Mouse (Mus musculus) activated CD4-positive, CD25-positive, alpha-beta regulatory T cell, adult 9 weeks (primary cell): Measurements from ENCODE around the gene Trim11. TPM values are rescaled to one million over a fixed set of nuclear protein-coding genes. Genes with fewer than 3 reads are reported as not detected.

Experiments used
- polyA plus RNA-seq: library from polyadenylated mRNA; unstranded; fragments of 100-300 nt; shearing (Covaris generic); gene quantifications from one replicate; pipeline ENCODE4 v1.2.1, GENCODE M21; 2017

The Trim11 gene
- polyA plus RNA-seq = 33.6 TPM

GRCm38 (mm10) chr11:58978027-58978705, at the start of gene Trim11:
Gene Trim11, plus strand, starts transcription at chr11:58978093.

GRCm38 (mm10) chr11:58938322-58939087, 39.4 kb upstream of the Trim11 start, which contains the start of gene Rnf187:
Gene Rnf187, minus strand, starts transcription at chr11:58938916.

GRCm38 (mm10) chr11:58948542-58949479, 29.1 kb upstream of the Trim11 start, which contains the start of gene Hist3h2ba:
Gene Hist3h2ba, plus strand, starts transcription at chr11:58948920.

GRCm38 (mm10) chr11:58954420-58955142, 23.3 kb upstream of the Trim11 start, which contains the start of the genes Hist3h2a and Trim17:
Gene Hist3h2a, plus strand, starts transcription at chr11:58954685.
Gene Trim17, plus strand, starts transcription at chr11:58954685.

Other genes with a start within 250 kb of the Trim11 start
- not detected for gene Olfr317, start 238.9 kb upstream of the Trim11 start, polyA plus RNA-seq
- not detected for gene Olfr316, start 225.4 kb upstream of the Trim11 start, polyA plus RNA-seq
- gene Olfr315, start 204.9 kb upstream of the Trim11 start, polyA plus RNA-seq = not detected
- gene Olfr314, start 195.1 kb upstream of the Trim11 start, polyA plus RNA-seq = not detected
- not detected for gene Fam183b, start 176.1 kb upstream of the Trim11 start, polyA plus RNA-seq
- gene Olfr313, start 163.1 kb upstream of the Trim11 start, polyA plus RNA-seq = not detected
- not detected for gene Olfr312, start 148.9 kb upstream of the Trim11 start, polyA plus RNA-seq
- gene Olfr311, start 138.8 kb upstream of the Trim11 start, polyA plus RNA-seq = not detected
- gene Gm12258, start 130.9 kb upstream of the Trim11 start, polyA plus RNA-seq = 9.8 TPM
- 16.4 TPM for gene 2810021J22Rik, start 110.9 kb upstream of the Trim11 start, polyA plus RNA-seq
- 12.4 TPM for gene Zfp39, start 73.9 kb upstream of the Trim11 start, polyA plus RNA-seq
- gene Btnl10, start 60.2 kb upstream of the Trim11 start, polyA plus RNA-seq = 0.32 TPM
- gene Rnf187, start 39.2 kb upstream of the Trim11 start, polyA plus RNA-seq = 11.3 TPM
- 21.6 TPM for gene Hist3h2ba, start 29.2 kb upstream of the Trim11 start, polyA plus RNA-seq
- gene Hist3h2a, start 23.4 kb upstream of the Trim11 start, polyA plus RNA-seq = 22.1 TPM
- 0.26 TPM for gene Trim17, start 23.4 kb upstream of the Trim11 start, polyA plus RNA-seq
- gene Obscn, start 158.3 kb downstream of the Trim11 start, polyA plus RNA-seq = not detected
- 2.3 TPM for gene Iba57, start 185.6 kb downstream of the Trim11 start, polyA plus RNA-seq
- not detected for gene Gjc2, start 205.1 kb downstream of the Trim11 start, polyA plus RNA-seq
- gene Guk1, start 214.1 kb downstream of the Trim11 start, polyA plus RNA-seq = 79.9 TPM
- 51.4 TPM for gene Mrpl55, start 224.4 kb downstream of the Trim11 start, polyA plus RNA-seq
- 28.9 TPM for gene 2310033P09Rik, start 230.2 kb downstream of the Trim11 start, polyA plus RNA-seq